Mouse (Mus musculus): ENCODE data around the gene Tmem164.

DNA sequence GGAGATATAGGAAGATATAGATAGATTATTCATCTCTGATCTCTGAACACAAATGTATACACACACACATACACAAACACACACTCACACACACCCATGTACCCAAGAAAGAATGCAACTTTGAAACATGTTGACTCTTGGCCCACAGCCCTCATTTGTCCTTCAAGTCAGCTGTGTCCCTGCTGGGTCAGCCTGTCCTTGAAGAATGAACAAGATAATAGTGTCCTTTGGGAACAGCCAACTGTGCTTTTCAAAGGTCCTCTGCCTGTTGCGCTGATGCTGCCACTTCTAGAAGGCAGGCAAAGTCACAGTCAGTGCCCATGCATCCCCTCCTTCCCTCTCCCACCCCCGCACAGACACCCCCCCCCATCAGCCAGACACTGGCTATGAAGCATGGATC lies 157.6 kb downstream of the Tmem164 start:
- TF ChIP-seq CTCF (IDR thresholded peaks at IDR 0.05; ENCODE audit: insufficient read depth, low read length) (no peak), POLR2A (IDR thresholded peaks at IDR 0.05; ENCODE audit: borderline replicate concordance, extremely low read depth, low read depth, low read length) (no peak)
